Mouse (Mus musculus) bone marrow, adult 2 months (tissue): ENCODE measurements around the gene Emp2.

ENCODE experiments used
- CTCF ChIP-seq: fragments of 200-500 bp; IDR thresholded peaks from 2 replicates; pipeline ENCODE4 v1.5.1; 2011; ENCODE audit warnings: low read length, control low read depth; ENCODE audit not compliant: control insufficient read depth, insufficient read depth
- POLR2A ChIP-seq: fragments of 200-500 bp; IDR thresholded peaks from 2 replicates; pipeline ENCODE4 v1.6.1; 2011; ENCODE audit warnings: low read depth, mild to moderate bottlenecking, control low read depth, low read length, borderline replicate concordance; ENCODE audit not compliant: control insufficient read depth

DNA sequence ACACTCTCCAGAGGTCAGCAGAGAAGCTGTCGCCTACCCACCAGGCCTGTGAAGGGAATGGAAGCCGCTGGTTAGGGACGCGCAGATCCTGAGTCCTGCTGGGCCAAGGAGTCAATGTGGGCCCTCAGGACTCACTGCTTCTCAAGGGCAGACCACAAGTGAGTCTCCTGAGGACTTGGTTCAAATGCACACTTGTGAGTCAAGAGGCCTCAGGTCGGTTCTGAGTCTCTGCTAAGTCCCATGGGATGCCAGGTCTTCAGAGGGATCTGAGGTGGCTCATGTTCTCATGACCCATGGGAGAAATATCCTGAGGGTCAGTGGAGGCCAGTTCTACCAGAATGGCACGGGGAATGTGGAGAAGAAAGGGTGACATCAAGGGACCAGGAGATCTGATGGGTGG lies 25.7 kb downstream of the Emp2 start:
- TF ChIP-seq CTCF (no peak), POLR2A (no peak)
